Mouse (Mus musculus) ES-E14 (cell line): Measurements from ENCODE around the gene Chst11.

Experiments
- HCFC1 ChIP-seq: IDR thresholded peaks from 2 replicates; pipeline ENCODE4 v1.6.1; 2012; ENCODE audit warnings: low read length, inconsistent platforms, borderline replicate concordance; ENCODE audit not compliant: insufficient read depth
- ZC3H11A ChIP-seq: IDR thresholded peaks from 2 replicates; pipeline ENCODE4 v1.6.1; 2012; ENCODE audit warnings: low read depth, mild to moderate bottlenecking, inconsistent platforms, low read length, borderline replicate concordance

DNA sequence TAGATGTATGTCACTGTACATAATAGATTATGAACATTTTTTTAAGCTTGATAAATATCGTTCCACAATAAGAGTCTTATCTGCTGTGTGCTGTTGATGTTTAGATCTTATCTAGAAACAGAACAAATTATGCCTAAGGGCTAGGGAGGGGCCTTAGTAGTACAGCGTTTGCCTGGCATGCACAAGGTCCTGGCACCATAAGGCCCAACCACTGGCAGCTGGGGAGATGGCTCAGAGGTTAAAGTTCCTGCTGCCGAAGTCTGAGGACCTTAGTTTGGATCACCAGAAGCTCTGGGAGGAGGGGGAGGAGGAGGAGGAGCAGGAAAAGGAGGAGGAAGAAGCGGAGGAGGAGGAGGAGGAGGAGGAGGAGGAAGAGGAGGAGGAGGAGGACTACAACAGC lies 135.6 kb downstream of the Chst11 start:
- TF ChIP-seq ZC3H11A: no peak
- TF ChIP-seq HCFC1: no peak
